Mouse (Mus musculus): ENCODE data around the gene Dtnb.

DNA sequence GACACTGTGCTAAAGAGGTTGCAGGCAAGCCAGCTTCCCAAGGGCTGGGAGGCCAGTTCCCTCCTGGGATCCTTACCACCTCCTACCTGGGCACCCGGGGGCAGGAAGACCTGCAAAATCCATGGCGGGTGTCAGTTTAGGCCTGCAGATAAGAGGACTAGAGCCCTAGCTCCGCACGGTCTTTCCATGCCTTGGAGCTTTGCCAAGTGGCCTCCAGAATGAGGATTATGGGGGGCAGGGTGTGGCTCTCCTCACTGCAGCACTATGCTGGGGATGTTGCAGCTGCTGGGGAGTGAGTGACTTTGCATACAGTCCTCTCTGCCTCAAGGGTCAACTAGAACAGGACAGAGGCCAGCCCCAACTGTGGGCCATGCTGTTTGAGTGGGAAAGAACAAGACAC lies 247.7 kb downstream of the Dtnb start:
- TF ChIP-seq CTCF (IDR thresholded peaks at IDR 0.05; ENCODE audit: low read depth, low read length), result no peak
- no peak for TF ChIP-seq POLR2A (IDR thresholded peaks at IDR 0.05; ENCODE audit: extremely low read depth, insufficient read depth, low read length)

All from liver, adult 2 months (tissue).